Mouse (Mus musculus) hindbrain, embryonic 14.5 days (tissue): ENCODE measurements around the gene Kdm3a. TPM values are rescaled to one million over a fixed set of nuclear protein-coding genes. Genes with fewer than 3 reads are reported as not detected.

Source experiments
- ATAC-seq: fragments of 200-750 bp; cut with Nextera tagmentation; 2 replicates; pipeline ENCODE4 v1.8.0; 2017; ENCODE audit warnings: moderate number of reproducible peaks, mild to moderate bottlenecking, moderate TSS enrichment, moderate library complexity; ENCODE audit not compliant: low FRiP score
- DNase-seq: peaks from one replicate; pipeline ENCODE4 v3.0.0-alpha.2; 2015; ENCODE audit warnings: low spot score
- H3K27ac ChIP-seq: fragments of 300-500 bp; sonication (generic); 2 replicates; pipeline ENCODE4 v1.5.1; 2014; ENCODE audit warnings: mild to moderate bottlenecking, moderate library complexity
- H3K27me3 ChIP-seq: fragments of 300-500 bp; sonication (generic); 2 replicates; pipeline ENCODE4 v1.6.1; 2014; ENCODE audit warnings: mild to moderate bottlenecking, low read length, mixed read lengths; ENCODE audit not compliant: control insufficient read depth, insufficient read depth
- H3K36me3 ChIP-seq: fragments of 300-500 bp; sonication (generic); replicated peaks from 2 replicates; pipeline ENCODE4 v1.6.1; 2014; ENCODE audit not compliant: control insufficient read depth, insufficient read depth
- H3K4me1 ChIP-seq: fragments of 300-500 bp; sonication (generic); replicated peaks from 2 replicates; pipeline ENCODE4 v1.6.1; 2014; ENCODE audit warnings: antibody characterized with exemption, low read length, mixed read lengths; ENCODE audit not compliant: control insufficient read depth, insufficient read depth
- H3K4me2 ChIP-seq: fragments of 300-500 bp; sonication (generic); replicated peaks from 2 replicates; pipeline ENCODE4 v1.6.1; 2014; ENCODE audit warnings: mild to moderate bottlenecking, moderate library complexity
- H3K4me3 ChIP-seq: fragments of 300-500 bp; sonication (generic); replicated peaks from 2 replicates; pipeline ENCODE4 v1.5.1; 2014; ENCODE audit warnings: mild to moderate bottlenecking, low read length
- H3K9ac ChIP-seq: fragments of 300-500 bp; sonication (generic); 2 replicates; pipeline ENCODE4 v1.6.1; 2014
- H3K9me3 ChIP-seq: fragments of 300-500 bp; sonication (generic); 2 replicates; pipeline ENCODE4 v1.6.1; 2016; ENCODE audit warnings: low read length; ENCODE audit not compliant: control insufficient read depth
- WGBS: fragments of 180-500 bp; shearing (Covaris S2); extraction: QIAGEN DNeasy Blood & Tissue Kit; methylation state at CpG from one replicate; pipeline ENCODE4 v1.1.7; 2014; 5-methylcytosine and 5-hydroxymethylcytosine counted together
- polyA plus RNA-seq: library from polyadenylated mRNA; unstranded; fragments of >200 nt; fragmentation: Nextera tagmentation; extraction: Ambion mirVana; gene quantifications from 2 replicates; pipeline ENCODE4 v1.2.1, GENCODE M21; 2014

Kdm3a gene
- polyA plus RNA-seq, 1 experiment from 2014 or later: 32.1 TPM

GRCm38 (mm10) chr6:71543686-71544499 lies 88.9 kb downstream of the Kdm3a start, which contains the start of gene Chmp3:
Gene Chmp3, plus strand, starts transcription at chr6:71543797.
- no peaks in the 10 kb centered on the region for H3K27me3 ChIP-seq
- ATAC-seq: peak; percentile 98
- H3K9ac ChIP-seq: peak within 1 kb of the TSS; percentile 85
- peak within 1 kb of the TSS; percentile 97 for H3K27ac ChIP-seq
- H3K4me1 ChIP-seq: peaks cover 4% of the 10 kb centered on the region
- under 1% methylated on average over 59 of the region's 59 CpGs for WGBS
- peak; percentile 95 for DNase-seq
- H3K36me3 ChIP-seq: no peaks in the 10 kb centered on the region; the same call in 1 of the 2 replicates
- H3K9me3 ChIP-seq: no peaks in the 10 kb centered on the region
- peak within 1 kb of the TSS; percentile 68 for H3K4me3 ChIP-seq
- peak within 1 kb of the TSS; percentile 78 for H3K4me2 ChIP-seq

Other genes starting within 250 kb of the Kdm3a start
- 5.8 TPM in 2 replicates for gene Rmnd5a, start 192.4 kb downstream of the Kdm3a start, polyA plus RNA-seq
- 31.1 and 35.8 TPM in 2 replicates for gene Rnf103, start 139.1 kb downstream of the Kdm3a start, polyA plus RNA-seq
- gene Chmp3, start 89.2 kb downstream of the Kdm3a start, polyA plus RNA-seq: 52.8 and 57.5 TPM in 2 replicates
- 326 and 374 TPM in 2 replicates for gene Reep1, start 74.6 kb upstream of the Kdm3a start, polyA plus RNA-seq
- 37.1 and 44.4 TPM in 2 replicates for gene Mrpl35, start 194.0 kb upstream of the Kdm3a start, polyA plus RNA-seq
- 167 and 177 TPM in 2 replicates for gene Immt, start 198.3 kb upstream of the Kdm3a start, polyA plus RNA-seq